Mouse (Mus musculus) CD4-positive, CD25-positive, alpha-beta regulatory T cell, adult 2 months (primary cell): Measurements from ENCODE around the gene Tspan2.

ENCODE experiments used
- DNase-seq: peaks from one replicate; pipeline ENCODE4 v3.0.0-alpha.2; 2012; ENCODE audit warnings: low read depth, low spot score

The Tspan2 gene

GRCm38 (mm10) chr3:102733936-102734312 is 405 bp upstream of the Tspan2 start:
- no peak for DNase-seq

GRCm38 (mm10) chr3:102735031-102735558 is 766 bp downstream of the Tspan2 start:
- peak; percentile 64 for DNase-seq

GRCm38 (mm10) chr3:102735638-102736037 is 1.3 kb downstream of the Tspan2 start:
- DNase-seq: no peak

GRCm38 (mm10) chr3:102736436-102736835 is 2.1 kb downstream of the Tspan2 start:
- DNase-seq: peak; percentile 35

- no peak for DNase-seq
These were observed 2.8 kb downstream of the Tspan2 start for GRCm38 (mm10) chr3:102737106-102737505.

- DNase-seq: peak; percentile 56
These were observed 4.0 kb downstream of the Tspan2 start for GRCm38 (mm10) chr3:102738161-102738901.

- no peak for DNase-seq
These were observed 4.6 kb downstream of the Tspan2 start for GRCm38 (mm10) chr3:102738926-102739325.

- DNase-seq: no peak
These were observed 8.4 kb downstream of the Tspan2 start for GRCm38 (mm10) chr3:102742725-102743124.

GRCm38 (mm10) chr3:102743202-102743601 is 8.9 kb downstream of the Tspan2 start:
- no peak for DNase-seq

GRCm38 (mm10) chr3:102743781-102744471 is 9.6 kb downstream of the Tspan2 start:
- no peak for DNase-seq

GRCm38 (mm10) chr3:102744657-102745056 is 10.3 kb downstream of the Tspan2 start:
- no peak for DNase-seq

- no peak for DNase-seq
These were observed 11.8 kb downstream of the Tspan2 start for GRCm38 (mm10) chr3:102746174-102746573.

GRCm38 (mm10) chr3:102748038-102748437 is 13.7 kb downstream of the Tspan2 start:
- no peak for DNase-seq

GRCm38 (mm10) chr3:102748686-102749085 is 14.4 kb downstream of the Tspan2 start:
- DNase-seq: no peak

- no peak for DNase-seq
These were observed 16.8 kb downstream of the Tspan2 start for GRCm38 (mm10) chr3:102751136-102751535.

GRCm38 (mm10) chr3:102751536-102751935 is 17.2 kb downstream of the Tspan2 start:
- DNase-seq: no peak

- no peak for DNase-seq
These were observed 17.7 kb downstream of the Tspan2 start for GRCm38 (mm10) chr3:102752053-102752452.

GRCm38 (mm10) chr3:102752457-102752856 is 18.1 kb downstream of the Tspan2 start:
- DNase-seq: no peak

GRCm38 (mm10) chr3:102755801-102756200 is 21.5 kb downstream of the Tspan2 start:
- DNase-seq: peak; percentile 70

- DNase-seq: no peak
These were observed 22.7 kb downstream of the Tspan2 start for GRCm38 (mm10) chr3:102757019-102757418.

- DNase-seq: no peak
These were observed 25.9 kb downstream of the Tspan2 start for GRCm38 (mm10) chr3:102760236-102760635.

- no peak for DNase-seq
These were observed 28.1 kb downstream of the Tspan2 start for GRCm38 (mm10) chr3:102762388-102762787.
